9 mouse cellular contexts compared by ENCODE assay signal in the genomic region with DNA sequence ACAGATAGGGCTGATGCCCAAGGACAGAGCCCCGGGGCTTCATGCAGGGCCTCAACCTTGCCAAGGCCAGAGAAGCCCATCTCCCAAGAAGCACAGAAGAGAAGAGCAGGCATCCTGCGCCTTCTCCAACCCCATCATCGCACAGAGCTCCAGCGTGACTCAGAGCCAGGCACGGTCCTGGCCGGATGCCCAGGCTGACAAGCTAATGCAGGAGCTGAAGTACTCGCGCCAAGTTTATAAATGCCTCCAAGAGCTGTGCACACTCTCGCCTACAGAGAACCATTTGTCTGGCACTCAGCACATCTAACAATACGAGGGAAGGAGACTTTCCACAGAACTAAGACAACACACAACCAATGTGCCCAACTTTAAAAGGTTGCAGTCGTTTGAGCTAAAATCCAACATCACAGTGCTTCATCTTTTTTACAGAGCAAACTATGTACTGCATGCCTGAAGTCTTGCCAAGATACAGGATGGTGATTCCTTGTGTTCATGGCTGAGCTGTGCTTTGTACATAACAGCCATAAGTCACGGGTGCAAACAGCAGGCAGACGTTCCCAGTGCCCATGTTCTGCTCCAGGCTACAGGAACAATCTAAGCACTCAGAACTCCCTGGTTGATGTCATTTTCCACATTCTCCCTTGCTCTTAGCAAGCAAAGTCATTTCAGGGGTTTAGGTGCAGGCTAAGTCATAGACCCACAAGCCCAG. TPM values are rescaled to one million over a fixed set of nuclear protein-coding genes. Genes with fewer than 3 reads are reported as not detected.
DNase-seq lines count a peak whose midpoint lies in the region; ATAC-seq lines count a peak whose summit lies in the region.
"Had no signal": no experiment of that assay in that cellular context is flagged by ENCODE, and none has a peak within 500 bp of the region (broad histone marks: within the 10 kb centered on the region; RNA-seq: fewer than 3 reads in every experiment).

No protein-coding gene starts in this region.

- H3K4me3 ChIP-seq in hindbrain, embryonic 12.5 days = no peak overlapping the region
- H3K4me3 ChIP-seq in hindbrain, embryonic 11.5 days (ENCODE audit: low read depth, low read length) = no peak overlapping the region
- H3K4me3 ChIP-seq in heart, embryonic 13.5 days = no peak overlapping the region
- H3K4me3 ChIP-seq in liver, embryonic 13.5 days (replicated peaks) = no peak overlapping the region

- no peaks in the 10 kb centered on the region for H3K9me3 ChIP-seq in hindbrain, embryonic 12.5 days (replicated peaks)
- H3K9me3 ChIP-seq in hindbrain, embryonic 11.5 days (ENCODE audit: control insufficient read depth, low read length) = no peaks in the 10 kb centered on the region
- no peaks in the 10 kb centered on the region for H3K9me3 ChIP-seq in heart, embryonic 13.5 days
- no peaks in the 10 kb centered on the region for H3K9me3 ChIP-seq in liver, embryonic 13.5 days (replicated peaks)

- no peak for DNase-seq in hindbrain, embryonic 11.5 days (ENCODE audit: low spot score)
- peak; percentile 93 to 97 for DNase-seq in kidney, postnatal 36 days
- no peak for DNase-seq in liver, embryonic 13.5 days
- peak; percentile 93 for DNase-seq in ovary, postnatal 36 days (ENCODE audit: low spot score)

- H3K27me3 ChIP-seq in hindbrain, embryonic 12.5 days = no peaks in the 10 kb centered on the region
- no peaks in the 10 kb centered on the region for H3K27me3 ChIP-seq in hindbrain, embryonic 11.5 days (ENCODE audit: control insufficient read depth, insufficient read depth, low read length)
- no peaks in the 10 kb centered on the region for H3K27me3 ChIP-seq in heart, embryonic 13.5 days (replicated peaks)
- no peaks in the 10 kb centered on the region for H3K27me3 ChIP-seq in liver, embryonic 13.5 days

- no peaks in the 10 kb centered on the region for H3K36me3 ChIP-seq in hindbrain, embryonic 12.5 days
- no peaks in the 10 kb centered on the region for H3K36me3 ChIP-seq in hindbrain, embryonic 11.5 days (ENCODE audit: control insufficient read depth, insufficient read depth, low read length)
- H3K36me3 ChIP-seq in heart, embryonic 13.5 days = peaks cover 19% of the 10 kb centered on the region
- peaks cover 2% of the 10 kb centered on the region; the same call in 1 of the 2 replicates for H3K36me3 ChIP-seq in liver, embryonic 13.5 days

- H3K4me1 ChIP-seq in hindbrain, embryonic 12.5 days = peaks cover 17% of the 10 kb centered on the region
- H3K4me1 ChIP-seq in hindbrain, embryonic 11.5 days (replicated peaks; ENCODE audit: control insufficient read depth, insufficient read depth, low read length) = no peaks in the 10 kb centered on the region
- H3K4me1 ChIP-seq in heart, embryonic 13.5 days = peaks cover 94% of the 10 kb centered on the region
- H3K4me1 ChIP-seq in liver, embryonic 13.5 days (replicated peaks) = peaks cover 43% of the 10 kb centered on the region

- H3K9ac ChIP-seq in hindbrain, embryonic 12.5 days = no peak overlapping the region
- no peak overlapping the region for H3K9ac ChIP-seq in hindbrain, embryonic 11.5 days (ENCODE audit: low read depth, low read length)
- 0 out of 2 replicates have a peak overlapping the region, but pooled peaks have one; percentile 34 for H3K9ac ChIP-seq in heart, embryonic 13.5 days
- no peak overlapping the region for H3K9ac ChIP-seq in liver, embryonic 13.5 days

- ATAC-seq in hindbrain, embryonic 12.5 days (ENCODE audit: low FRiP score) = 0 out of 2 replicates have a peak, but pooled peaks have one; percentile 55
- no peak for ATAC-seq in hindbrain, embryonic 11.5 days (ENCODE audit: low FRiP score)
- peak; percentile 15; the same call in 1 of the 2 replicates for ATAC-seq in erythroid progenitor cell, adult 5-6 weeks (replicated peaks; ENCODE audit: low FRiP score, poor library complexity, severe bottlenecking)
- peak; percentile 56; the same call in 1 of the 2 replicates for ATAC-seq in heart, embryonic 13.5 days (ENCODE audit: extremely low read depth, insufficient number of reproducible peaks, low FRiP score, low TSS enrichment)
- ATAC-seq in liver, embryonic 13.5 days (ENCODE audit: low read depth) = no peak
- ATAC-seq in monocyte, adult 5-6 weeks (replicated peaks; ENCODE audit: insufficient number of reproducible peaks, low FRiP score, low TSS enrichment, poor library complexity, severe bottlenecking) = no peak

- H3K27ac ChIP-seq in hindbrain, embryonic 12.5 days = peak overlapping the region; percentile 48
- no peak overlapping the region for H3K27ac ChIP-seq in hindbrain, embryonic 11.5 days (ENCODE audit: low read depth, low read length)
- H3K27ac ChIP-seq in heart, embryonic 13.5 days (replicated peaks) = peak overlapping the region; percentile 89
- H3K27ac ChIP-seq in liver, embryonic 13.5 days = peak overlapping the region; percentile 100
- H3K27ac ChIP-seq: macrophage had no signal

- H3K4me2 ChIP-seq in hindbrain, embryonic 12.5 days (replicated peaks) = no peak overlapping the region
- H3K4me2 ChIP-seq in hindbrain, embryonic 11.5 days (replicated peaks; ENCODE audit: low read depth, low read length) = no peak overlapping the region
- peak overlapping the region; percentile 18 for H3K4me2 ChIP-seq in heart, embryonic 13.5 days
- H3K4me2 ChIP-seq in liver, embryonic 13.5 days = no peak overlapping the region

- 57% methylated on average over 13 of the region's 13 CpGs for WGBS in hindbrain, embryonic 12.5 days
- WGBS in hindbrain, embryonic 11.5 days = 88% methylated on average over 13 of the region's 13 CpGs
- WGBS in heart, embryonic 13.5 days = 20% methylated on average over 13 of the region's 13 CpGs
- WGBS in liver, embryonic 13.5 days (ENCODE audit: insufficient replicate concordance) = 82% methylated on average over 13 of the region's 13 CpGs

RNA-seq across cellular contexts. Expression of a gene that starts 35.1 kb away (rescaled TPM):
- polyA plus RNA-seq in hindbrain, embryonic 12.5 days (2016; fragmentation: Nextera tagmentation; extraction: Ambion mirVana) = 11.1 and 15.2 TPM in 2 replicates
- 10.9 and 12.3 TPM in 2 replicates for polyA plus RNA-seq in hindbrain, embryonic 11.5 days (2014; fragmentation: Nextera tagmentation; extraction: Ambion mirVana)
- total RNA-seq in erythroid progenitor cell, adult 5-6 weeks (2015; ENCODE audit: low replicate concordance) = 31.0 and 61.6 TPM in 2 replicates
- total RNA-seq in erythroid progenitor cell, adult 5-6 weeks (2017; ENCODE audit: low replicate concordance) = 52.2 and 109 TPM in 2 replicates
- 19.2 and 24.0 TPM in 2 replicates for polyA plus RNA-seq in heart, embryonic 13.5 days (2015; fragmentation: Nextera tagmentation; extraction: Ambion mirVana)
- polyA plus RNA-seq in liver, embryonic 13.5 days (2015; fragmentation: Nextera tagmentation; extraction: Ambion mirVana) = 59.4 and 73.6 TPM in 2 replicates
- total RNA-seq in monocyte, adult 5-6 weeks (2017) = 1.4 TPM in 1 of 3 replicates, not detected in the others

Comparison
In these comparisons a context has a peak if more than half of its experiments do, and no peak if none do; other contexts are left out.
1. ATAC-seq: peak in hindbrain, embryonic 12.5 days (single experiment), erythroid progenitor cell, adult 5-6 weeks (single experiment) and heart, embryonic 13.5 days (single experiment); none in hindbrain, embryonic 11.5 days (single experiment), liver, embryonic 13.5 days (single experiment) and monocyte, adult 5-6 weeks (single experiment).
2. DNase-seq: peak in kidney, postnatal 36 days (2 of 2) and ovary, postnatal 36 days (single experiment); none in hindbrain, embryonic 11.5 days (single experiment) and liver, embryonic 13.5 days (single experiment).